Mouse (Mus musculus): ENCODE results near the gene Fabp6.

DNA sequence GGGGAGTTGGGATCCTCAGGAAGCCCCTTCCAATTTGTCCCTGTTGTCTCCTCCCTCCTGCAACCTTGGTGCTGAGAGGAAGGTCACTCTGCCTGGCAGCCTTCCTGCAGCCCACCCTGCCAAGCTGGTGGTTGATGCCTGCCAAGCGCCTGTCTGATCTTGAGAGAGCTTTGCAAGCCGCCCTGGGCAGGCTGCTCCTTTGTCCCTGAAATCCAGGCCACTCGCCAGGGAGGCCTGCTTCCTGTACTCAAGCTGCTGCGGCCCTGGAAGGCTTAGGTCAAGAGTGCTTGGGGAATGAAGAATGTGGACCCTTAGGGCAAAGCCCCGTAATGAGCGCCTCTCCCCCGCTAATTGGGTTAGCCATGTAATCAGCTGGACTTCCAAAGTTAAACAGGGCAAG lies 53.2 kb downstream of the Fabp6 start:
- TF ChIP-seq CTCF (IDR thresholded peaks at IDR 0.05; ENCODE audit: insufficient read depth, low read depth, low read length) (peak; percentile 26; the same call in 1 of the 2 replicates), POLR2A (IDR thresholded peaks at IDR 0.05; ENCODE audit: insufficient read depth, low read depth, low read length) (no peak)
